Mouse (Mus musculus) layer of hippocampus, adult 6 months (tissue): ENCODE measurements around the gene Nrbp1. TPM values are rescaled to one million over a fixed set of nuclear protein-coding genes. Genes with fewer than 3 reads are reported as not detected.

ENCODE experiments used
- long read RNA-seq, 2 experiments: library from polyadenylated mRNA; unstranded; transcript quantifications; one replicate each; pipeline ENCODE4 v2.0.0; 2019 to 2020
- polyA plus RNA-seq: library from polyadenylated mRNA; unstranded; fragments of <200 nt; fragmentation: Nextera tagmentation; gene quantifications from 2 replicates; pipeline ENCODE4 v1.2.3, GENCODE M21; 2021

Gene Nrbp1
- polyA plus RNA-seq: 75.4 and 80.3 TPM in 2 replicates
- long read RNA-seq, experiment 1, transcript Nrbp1-207 (19 exons, 2,221 nt): minor isoform, 26 of 148 reads
- long read RNA-seq, experiment 1, transcript Nrbp1-201 (18 exons, 2,203 nt): major isoform, 93 of 148 reads
- long read RNA-seq, experiment 1, partial matches to known transcripts: 13 of 148 reads
- long read RNA-seq, experiment 1, other reads (novel, unspliced or antisense): 14 of 148 reads
- long read RNA-seq, experiment 2, transcript Nrbp1-201 (18 exons, 2,203 nt): major isoform, 428 of 677 reads
- long read RNA-seq, experiment 2, transcript Nrbp1-207 (19 exons, 2,221 nt): minor isoform, 170 of 677 reads
- long read RNA-seq, experiment 2, partial matches to known transcripts: 9 of 677 reads
- long read RNA-seq, experiment 2, other reads (novel, unspliced or antisense): 70 of 677 reads

GRCm38 (mm10) chr5:31240637-31241521, at the start of gene Nrbp1, which contains the start of gene Gm9970:
Gene Nrbp1 (plus strand): TSS chr5:31240864.
Gene Gm9970 (minus strand): TSS chr5:31241232.

GRCm38 (mm10) chr5:31192939-31193630, 47.6 kb upstream of the Nrbp1 start, which contains the start of the genes Snx17 and Eif2b4:
Gene Snx17 (plus strand): TSS chr5:31193227.
Gene Eif2b4 (minus strand): TSS chr5:31193430.

GRCm38 (mm10) chr5:31201742-31202590, 38.7 kb upstream of the Nrbp1 start, which contains the start of gene Zfp513:
Gene Zfp513 (minus strand): TSS chr5:31202303.

GRCm38 (mm10) chr5:31220448-31221303, 20.0 kb upstream of the Nrbp1 start, which contains the start of gene Ppm1g:
Gene Ppm1g (minus strand): TSS chr5:31220687.

GRCm38 (mm10) chr5:31251541-31252101, 11.0 kb downstream of the Nrbp1 start, which contains the start of gene Krtcap3:
Gene Krtcap3 (plus strand): TSS chr5:31251691.

GRCm38 (mm10) chr5:31290521-31291360, 50.1 kb downstream of the Nrbp1 start, which contains the start of gene Ift172:
Gene Ift172 (minus strand): TSS chr5:31291116.

GRCm38 (mm10) chr5:31295606-31296141, 55.0 kb downstream of the Nrbp1 start, which contains the start of gene Fndc4:
Gene Fndc4 (minus strand): TSS chr5:31296080.

GRCm38 (mm10) chr5:31297047-31297757, 56.5 kb downstream of the Nrbp1 start, which contains the start of gene Gckr:
Gene Gckr (plus strand): TSS chr5:31297443.

Other genes with a start within 250 kb of the Nrbp1 start
- 231 and 258 TPM in 2 replicates for gene Atraid, start 192.6 kb upstream of the Nrbp1 start, polyA plus RNA-seq
- gene Slc5a6, start 191.9 kb upstream of the Nrbp1 start, polyA plus RNA-seq: 9.8 and 12.6 TPM in 2 replicates
- 2.9 and 3.1 TPM in 2 replicates for gene Cad, start 186.1 kb upstream of the Nrbp1 start, polyA plus RNA-seq
- gene Dnajc5g, start 134.6 kb upstream of the Nrbp1 start, polyA plus RNA-seq: not detected in 2 replicates
- 88.3 and 99.3 TPM in 2 replicates for gene Slc30a3, start 132.6 kb upstream of the Nrbp1 start, polyA plus RNA-seq
- gene Trim54, start 124.2 kb upstream of the Nrbp1 start, polyA plus RNA-seq: 0.15 and 0.33 TPM in 2 replicates
- gene Ucn, start 102.0 kb upstream of the Nrbp1 start, polyA plus RNA-seq: not detected in 2 replicates
- 139 and 146 TPM in 2 replicates for gene Mpv17, start 86.6 kb upstream of the Nrbp1 start, polyA plus RNA-seq
- gene Gm29609, start 61.0 kb upstream of the Nrbp1 start, polyA plus RNA-seq: 0.70 and 2.9 TPM in 2 replicates
- 12.4 and 12.7 TPM in 2 replicates for gene Gtf3c2, start 60.7 kb upstream of the Nrbp1 start, polyA plus RNA-seq
- gene Snx17, start 47.6 kb upstream of the Nrbp1 start, polyA plus RNA-seq: 112 and 117 TPM in 2 replicates
- 31.6 and 46.9 TPM in 2 replicates for gene Eif2b4, start 47.4 kb upstream of the Nrbp1 start, polyA plus RNA-seq
- 1.6 and 1.9 TPM in 2 replicates for gene Zfp513, start 38.6 kb upstream of the Nrbp1 start, polyA plus RNA-seq
- gene Ppm1g, start 20.2 kb upstream of the Nrbp1 start, polyA plus RNA-seq: 79.7 and 95.6 TPM in 2 replicates
- not detected in 2 replicates for gene Gm9970, start 368 bp downstream of the Nrbp1 start, polyA plus RNA-seq
- 0.77 and 2.4 TPM in 2 replicates for gene Krtcap3, start 10.8 kb downstream of the Nrbp1 start, polyA plus RNA-seq
- gene Ift172, start 50.3 kb downstream of the Nrbp1 start, polyA plus RNA-seq: 13.4 and 15.4 TPM in 2 replicates
- gene Fndc4, start 55.2 kb downstream of the Nrbp1 start, polyA plus RNA-seq: 72.5 and 92.3 TPM in 2 replicates
- not detected in 2 replicates for gene Gckr, start 56.6 kb downstream of the Nrbp1 start, polyA plus RNA-seq
- 20.5 and 27.4 TPM in 2 replicates for gene Zfp512, start 211.6 kb downstream of the Nrbp1 start, polyA plus RNA-seq
- not detected in 2 replicates for gene 4930548H24Rik, start 244.9 kb downstream of the Nrbp1 start, polyA plus RNA-seq